Mouse (Mus musculus) CH12.LX (cell line): ENCODE data around the gene Cdc37. TPM values are rescaled to one million over a fixed set of nuclear protein-coding genes. Genes with fewer than 3 reads are reported as not detected.

Source experiments
- DNase-seq: peaks from one replicate; pipeline ENCODE4 v3.0.0-alpha.2; 2013; ENCODE audit errors: extremely low read depth
- H3K27ac ChIP-seq: 2 replicates; pipeline ENCODE4 v1.5.1; 2012; ENCODE audit warnings: low read depth, mild to moderate bottlenecking, control low read depth, moderate library complexity; ENCODE audit not compliant: insufficient read depth
- H3K27me3 ChIP-seq: replicated peaks from 2 replicates; pipeline ENCODE3; 2012; ENCODE audit warnings: inconsistent platforms
- H3K36me3 ChIP-seq, 2 experiments: replicated peaks in 1 of 2; 2 replicates each; pipeline versions ENCODE3 to v1.6.1; 2012; ENCODE audit warnings: inconsistent platforms in 1 of 2, low read length in 1 of 2, mild to moderate bottlenecking in 1 of 2, mixed read lengths in 1 of 2, moderate library complexity in 1 of 2; ENCODE audit not compliant: control insufficient read depth in 1 of 2, insufficient read depth in 1 of 2
- H3K4me1 ChIP-seq, 2 experiments: 2 replicates each; pipeline ENCODE4 v1.6.1; 2012; ENCODE audit warnings: inconsistent platforms in 1 of 2, moderate library complexity in 1 of 2; ENCODE audit not compliant: insufficient read depth in 2 of 2, control insufficient read depth in 1 of 2
- H3K4me2 ChIP-seq: 2 replicates; pipeline ENCODE4 v1.6.1; 2012; ENCODE audit warnings: low read depth, mild to moderate bottlenecking, control low read depth; ENCODE audit not compliant: poor library complexity, insufficient read depth, severe bottlenecking
- H3K4me3 ChIP-seq, 3 experiments: fragments of 150-350 bp in 1 of 3; sonication (generic) in 1 of 3; replicated peaks in 1 of 3; 2 replicates each; pipeline versions ENCODE3 to v1.5.1; 2011 to 2012; ENCODE audit warnings: low read depth in 2 of 3, low read length in 2 of 3, mild to moderate bottlenecking in 2 of 3, moderate library complexity in 2 of 3, control low read depth in 1 of 3, improper control_type of control experiment in 1 of 3, inconsistent platforms in 1 of 3, mixed read lengths in 1 of 3; ENCODE audit not compliant: poor library complexity in 1 of 3
- H3K79me2 ChIP-seq: replicated peaks from 2 replicates; pipeline ENCODE4 v1.6.1; 2012; ENCODE audit warnings: mild to moderate bottlenecking, moderate library complexity; ENCODE audit not compliant: control insufficient read depth, poor library complexity, insufficient read depth, severe bottlenecking; ENCODE audit errors: extremely low read depth
- H3K9ac ChIP-seq: 2 replicates; pipeline ENCODE4 v1.6.1; 2012; ENCODE audit warnings: low read depth, mild to moderate bottlenecking, control low read depth, moderate library complexity; ENCODE audit not compliant: insufficient read depth
- H3K9me3 ChIP-seq: replicated peaks from 2 replicates; pipeline ENCODE3; 2012; ENCODE audit warnings: low read length, inconsistent platforms, mixed read lengths
- BHLHE40 ChIP-seq: IDR thresholded peaks from 2 replicates; pipeline ENCODE4 v1.6.1; 2011; ENCODE audit warnings: mild to moderate bottlenecking, low read depth, low read length, improper control_type of control experiment
- CHD1 ChIP-seq: IDR thresholded peaks from 2 replicates; pipeline ENCODE4 v1.6.1; 2012; ENCODE audit warnings: low read depth, low read length, improper control_type of control experiment, inconsistent platforms
- CHD2 ChIP-seq: IDR thresholded peaks from 2 replicates; pipeline ENCODE4 v1.6.1; 2011; ENCODE audit warnings: low read length, improper control_type of control experiment
- CTCF ChIP-seq, 2 experiments: IDR thresholded peaks in 1 of 2; conservative IDR thresholded peaks in 1 of 2; 2 replicates each; pipeline ENCODE4 v1.5.1; 2011 to 2012; ENCODE audit warnings: low read depth in 2 of 2, low read length in 2 of 2, improper control_type of control experiment in 1 of 2, inconsistent platforms in 1 of 2, mild to moderate bottlenecking in 1 of 2, moderate library complexity in 1 of 2
- E2F4 ChIP-seq: IDR thresholded peaks from 2 replicates; pipeline ENCODE4 v1.6.1; 2011; ENCODE audit warnings: low read depth, low read length, improper control_type of control experiment; ENCODE audit not compliant: insufficient replicate concordance
- ETS1 ChIP-seq: conservative IDR thresholded peaks from 2 replicates; pipeline ENCODE4 v1.6.1; 2012; ENCODE audit warnings: low read depth, mild to moderate bottlenecking, inconsistent platforms, low read length, improper control_type of control experiment, moderate library complexity
- GABPA ChIP-seq: IDR thresholded peaks from 2 replicates; pipeline ENCODE4 v1.6.1; 2012; ENCODE audit warnings: low read depth, low read length, improper control_type of control experiment, inconsistent platforms; ENCODE audit not compliant: insufficient replicate concordance
- HCFC1 ChIP-seq: IDR thresholded peaks from 2 replicates; pipeline ENCODE4 v1.6.1; 2012; ENCODE audit warnings: low read depth, mild to moderate bottlenecking, inconsistent platforms, low read length, improper control_type of control experiment
- IRF4 ChIP-seq: IDR thresholded peaks from 2 replicates; pipeline ENCODE4 v1.6.1; 2014; ENCODE audit warnings: low read depth, mild to moderate bottlenecking, inconsistent platforms, low read length, improper control_type of control experiment
- JUN ChIP-seq: IDR thresholded peaks from 2 replicates; pipeline ENCODE4 v1.6.1; 2011; ENCODE audit warnings: low read depth, mild to moderate bottlenecking, low read length, improper control_type of control experiment, moderate library complexity; ENCODE audit not compliant: insufficient read depth
- JUND ChIP-seq: conservative IDR thresholded peaks from 2 replicates; pipeline ENCODE4 v1.6.1; 2011; ENCODE audit warnings: low read depth, low read length, improper control_type of control experiment
- MAFK ChIP-seq: IDR thresholded peaks from 2 replicates; pipeline ENCODE4 v1.6.1; 2011; ENCODE audit warnings: low read length, improper control_type of control experiment; ENCODE audit not compliant: insufficient replicate concordance
- MAX ChIP-seq: IDR thresholded peaks from 2 replicates; pipeline ENCODE4 v1.6.1; 2011; ENCODE audit warnings: low read length, improper control_type of control experiment
- MAZ ChIP-seq: IDR thresholded peaks from 2 replicates; pipeline ENCODE4 v1.6.1; 2012; ENCODE audit warnings: low read depth, mild to moderate bottlenecking, inconsistent platforms, low read length, improper control_type of control experiment, moderate library complexity
- MEF2A ChIP-seq: IDR thresholded peaks from 2 replicates; pipeline ENCODE4 v1.6.1; 2014; ENCODE audit warnings: low read depth, mild to moderate bottlenecking, inconsistent platforms, low read length, improper control_type of control experiment, borderline replicate concordance
- MXI1 ChIP-seq: IDR thresholded peaks from 2 replicates; pipeline ENCODE4 v1.6.1; 2011; ENCODE audit warnings: mild to moderate bottlenecking, low read depth, low read length, improper control_type of control experiment
- MYC ChIP-seq: IDR thresholded peaks from 2 replicates; pipeline ENCODE4 v1.6.1; 2011; ENCODE audit warnings: low read depth, mild to moderate bottlenecking, improper control_type of control experiment, low read length
- NRF1 ChIP-seq: IDR thresholded peaks from 2 replicates; pipeline ENCODE4 v1.6.1; 2014; ENCODE audit warnings: low read depth, mild to moderate bottlenecking, inconsistent platforms, low read length, improper control_type of control experiment, moderate library complexity
- PAX5 ChIP-seq: IDR thresholded peaks from 2 replicates; pipeline ENCODE4 v1.6.1; 2012; ENCODE audit warnings: low read length, inconsistent platforms, mixed read lengths
- POLR2A ChIP-seq: IDR thresholded peaks from 2 replicates; pipeline ENCODE4 v1.6.1; 2011; ENCODE audit warnings: low read depth, mild to moderate bottlenecking, improper control_type of control experiment, low read length
- POLR2AphosphoS2 ChIP-seq: IDR thresholded peaks from 2 replicates; pipeline ENCODE4 v1.6.1; 2011; ENCODE audit warnings: low read depth, low read length, improper control_type of control experiment
- RAD21 ChIP-seq: IDR thresholded peaks from 2 replicates; pipeline ENCODE4 v1.6.1; 2011; ENCODE audit warnings: low read depth, mild to moderate bottlenecking, low read length, improper control_type of control experiment, moderate library complexity
- RCOR1 ChIP-seq: conservative IDR thresholded peaks from 2 replicates; pipeline ENCODE4 v1.6.1; 2012; ENCODE audit warnings: low read depth, mild to moderate bottlenecking, inconsistent platforms, low read length, improper control_type of control experiment
- TBP ChIP-seq: conservative IDR thresholded peaks from 2 replicates; pipeline ENCODE4 v1.6.1; 2011; ENCODE audit warnings: low read depth, low read length, improper control_type of control experiment
- TCF12 ChIP-seq: IDR thresholded peaks from 2 replicates; pipeline ENCODE4 v1.6.1; 2014; ENCODE audit warnings: low read depth, mild to moderate bottlenecking, inconsistent platforms, low read length, improper control_type of control experiment
- UBTF ChIP-seq: IDR thresholded peaks from 2 replicates; pipeline ENCODE4 v1.6.1; 2012; ENCODE audit warnings: low read depth, mild to moderate bottlenecking, inconsistent platforms, low read length, improper control_type of control experiment, moderate library complexity
- USF2 ChIP-seq: conservative IDR thresholded peaks from 2 replicates; pipeline ENCODE4 v1.6.1; 2011; ENCODE audit warnings: low read depth, low read length, improper control_type of control experiment
- ZC3H11A ChIP-seq: IDR thresholded peaks from 2 replicates; pipeline ENCODE4 v1.6.1; 2012; ENCODE audit warnings: low read depth, mild to moderate bottlenecking, inconsistent platforms, low read length, improper control_type of control experiment
- ZKSCAN1 ChIP-seq: IDR thresholded peaks from 2 replicates; pipeline ENCODE4 v1.6.1; 2012; ENCODE audit warnings: low read depth, inconsistent platforms, low read length, improper control_type of control experiment, borderline replicate concordance
- ZMIZ1 ChIP-seq: IDR thresholded peaks from 2 replicates; pipeline ENCODE4 v1.6.1; 2012; ENCODE audit warnings: low read depth, mild to moderate bottlenecking, inconsistent platforms, low read length, improper control_type of control experiment
- dilution Hi-C: fragments of 300-500 bp; cut with MboI; formaldehyde crosslinking; loops from 2 replicates; pipeline ENCODE4 v1.14.3; 2020; ENCODE audit warnings: low sequenced_read_pairs; ENCODE audit not compliant: extremely low pct_unique_long_range_greater_than_20kb, extremely low pct_ligation_motif_present
- in situ Hi-C: fragments of 300-500 bp; cut with MboI; formaldehyde crosslinking; loops from 3 replicates; pipeline ENCODE4 v1.14.3; 2019; ENCODE audit warnings: low sequenced_read_pairs, low pct_ligation_motif_present, low pct_unique_long_range_greater_than_20kb, mixed read lengths
- polyA plus RNA-seq: library from polyadenylated mRNA; unstranded; fragments of >175 nt; gene quantifications from 2 replicates; pipeline ENCODE4 v1.2.1, GENCODE M21; 2012; ENCODE audit warnings: low read depth; ENCODE audit not compliant: insufficient read length
- total RNA-seq, 2 experiments: library from RNA; depleted of rRNA; stranded (reverse); fragments of 300-350 nt in 1 of 2; fragments of >200 nt in 1 of 2; gene quantifications; 2 replicates each; pipeline ENCODE4 v1.2.3; 2012 to 2014

Gene Cdc37
- total and polyA plus RNA-seq, 3 experiments = 87.2 to 447 (median 230) TPM

DNA sequence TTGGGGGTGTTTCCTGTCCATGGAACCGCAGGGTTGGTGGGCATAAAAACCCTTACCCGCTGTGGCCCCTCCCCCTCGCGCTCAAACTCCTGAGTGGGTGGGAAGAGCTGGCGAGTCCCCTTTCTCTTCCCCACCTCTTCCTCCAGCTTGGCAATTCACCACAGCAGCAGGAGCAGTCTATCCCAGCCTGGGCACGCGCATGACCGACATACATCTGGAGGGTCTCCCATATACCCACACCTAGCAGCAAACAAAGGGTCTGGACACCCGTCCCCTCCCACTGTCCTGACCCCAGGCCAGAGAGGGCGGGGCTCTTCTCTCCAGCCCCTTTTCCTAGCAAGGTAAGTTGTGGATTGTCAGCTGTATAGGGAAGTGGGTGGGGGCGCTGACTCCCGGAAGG lies 3.5 kb upstream of the Cdc37 start:
- Histone ChIP-seq H3K79me2 (peaks cover 14% of the 10 kb centered on the region), H3K4me2 (no peak overlapping the region), H3K27ac (no peak overlapping the region), H3K36me3 (peaks cover 0 to under 1% of the 10 kb centered on the region in 2 experiments), H3K9me3 (peaks cover 4% of the 10 kb centered on the region), H3K27me3 (no peaks in the 10 kb centered on the region)
- no peak for DNase-seq
- no peak for TF ChIP-seq USF2
- TF ChIP-seq TCF12 = no peak
- TF ChIP-seq BHLHE40 = no peak
- TF ChIP-seq POLR2A = no peak
- TF ChIP-seq ZC3H11A = no peak
- TF ChIP-seq ZMIZ1 = no peak
- TF ChIP-seq E2F4 = no peak
- no peak for TF ChIP-seq RAD21
- TF ChIP-seq ETS1 = no peak
- TF ChIP-seq MAX = no peak
- no peak for TF ChIP-seq JUND
- TF ChIP-seq MAFK = no peak
- no peak for TF ChIP-seq MEF2A
- TF ChIP-seq TBP = no peak
- no peak for TF ChIP-seq CHD2
- no peak for TF ChIP-seq CHD1
- no peak for TF ChIP-seq POLR2AphosphoS2
- no peak for TF ChIP-seq CTCF (conservative IDR thresholded peaks at IDR 0.05 in 1 of 2, IDR thresholded peaks at IDR 0.05 in 1 of 2; ENCODE audit: low read depth in 2 of 2, low read length in 2 of 2)
- no peak for TF ChIP-seq HCFC1
- no peak for TF ChIP-seq GABPA
- TF ChIP-seq, all 38 proteins: peak for 0
- Histone ChIP-seq H3K9ac (no peak overlapping the region), H3K4me1 (peaks cover 0 to 31% of the 10 kb centered on the region in 2 experiments; a peak in 2 of 4 replicates), H3K4me3 (no peak overlapping the region)
- dilution Hi-C loops = no loop called here
- in situ Hi-C loops = no loop called here

- DNase-seq = no peak
- in situ Hi-C loops (no loop called here), dilution Hi-C loops (no loop called here)
- Histone ChIP-seq H3K27me3 (no peaks in the 10 kb centered on the region), H3K4me1 (peaks cover 0 to 37% of the 10 kb centered on the region in 2 experiments; a peak in 2 of 4 replicates), H3K79me2 (peaks cover 20% of the 10 kb centered on the region), H3K4me2 (no peak overlapping the region), H3K4me3 (no peak overlapping the region), H3K9ac (no peak overlapping the region), H3K27ac (no peak overlapping the region), H3K36me3 (peaks cover 0 to 6% of the 10 kb centered on the region in 2 experiments), H3K9me3 (peaks cover 4% of the 10 kb centered on the region)
- no peak for TF ChIP-seq JUND
- TF ChIP-seq JUN = no peak
- TF ChIP-seq USF2 = no peak
- TF ChIP-seq CHD1 = no peak
- TF ChIP-seq GABPA = no peak
- no peak for TF ChIP-seq MAX
- no peak; the same call in 1 of the 2 replicates for TF ChIP-seq ZC3H11A
- TF ChIP-seq ZKSCAN1 = no peak
- no peak for TF ChIP-seq ZMIZ1
- TF ChIP-seq MAZ = no peak
- no peak for TF ChIP-seq CHD2
- peak; percentile 87 for TF ChIP-seq RAD21
- peak; percentile 36; the same call in 1 of the 2 replicates for TF ChIP-seq TCF12
- TF ChIP-seq CTCF (conservative IDR thresholded peaks at IDR 0.05 in 1 of 2, IDR thresholded peaks at IDR 0.05 in 1 of 2; ENCODE audit: low read depth in 2 of 2, low read length in 2 of 2) = peak; percentile 18 to 99; a peak in 2 of 4 replicates
- no peak for TF ChIP-seq BHLHE40
- TF ChIP-seq PAX5 = no peak
- TF ChIP-seq POLR2AphosphoS2 = no peak
- no peak for TF ChIP-seq NRF1
- no peak for TF ChIP-seq MYC
- TF ChIP-seq RCOR1 = no peak
- no peak for TF ChIP-seq IRF4
- no peak for TF ChIP-seq ETS1
- TF ChIP-seq MXI1 = no peak; the same call in 1 of the 2 replicates
- no peak for TF ChIP-seq MAFK
- TF ChIP-seq UBTF = no peak
These were observed 2.9 kb upstream of the Cdc37 start for GRCm38 (mm10) chr9:21152715-21153114.
